Mouse (Mus musculus) liver, adult 2 months (tissue): ENCODE measurements around the gene Kcnj11.

Experiments
- CTCF ChIP-seq: fragments of 200-500 bp; IDR thresholded peaks from 2 replicates; pipeline ENCODE4 v1.5.1; 2011; ENCODE audit warnings: low read depth, low read length, control low read depth
- POLR2A ChIP-seq: fragments of 200-500 bp; IDR thresholded peaks from 2 replicates; pipeline ENCODE4 v1.6.1; 2011; ENCODE audit warnings: low read length, control low read depth; ENCODE audit not compliant: insufficient read depth; ENCODE audit errors: extremely low read depth

- no peak for TF ChIP-seq POLR2A
- TF ChIP-seq CTCF = no peak
Observed at GRCm38 (mm10) chr7:46097319-46097783, 3.2 kb downstream of the Kcnj11 start.
